Mouse (Mus musculus) mature B cell (primary cell): Measurements from ENCODE around the gene Zcchc9.
"Not testable (repeated sequence)": the region's sequence is repeated elsewhere in the genome, so short reads cannot be mapped to it uniquely, and the experiment has no call there.

Experiments used
- in situ Hi-C: fragments of 300-500 bp; cut with MboI; formaldehyde crosslinking; loops from 2 replicates; pipeline ENCODE4 v1.14.3; 2019

The Zcchc9 gene

GRCm38 (mm10) chr13:91807155-91807839 lies at the start of gene Zcchc9:
Gene Zcchc9 (minus strand): TSS chr13:91807705.
- in situ Hi-C loops, result no loop called here

GRCm38 (mm10) chr13:91854412-91854811 lies 46.9 kb upstream of the Zcchc9 start:
- in situ Hi-C loops, result no loop called here

GRCm38 (mm10) chr13:91827876-91828275 lies 20.4 kb upstream of the Zcchc9 start:
- in situ Hi-C loops, result no loop called here

- in situ Hi-C loops, result no loop called here
These were observed 18.6 kb upstream of the Zcchc9 start for GRCm38 (mm10) chr13:91826066-91826465.

GRCm38 (mm10) chr13:91824845-91825550 lies 17.5 kb upstream of the Zcchc9 start:
- in situ Hi-C loops, result no loop called here

GRCm38 (mm10) chr13:91823735-91824134 lies 16.2 kb upstream of the Zcchc9 start:
- in situ Hi-C loops, result no loop called here

- in situ Hi-C loops, result no loop called here
These were observed 7.2 kb upstream of the Zcchc9 start for GRCm38 (mm10) chr13:91814670-91815069.

- in situ Hi-C loops, result no loop called here
These were observed 2.0 kb upstream of the Zcchc9 start for GRCm38 (mm10) chr13:91809476-91809875.

- in situ Hi-C loops, result no loop called here
These were observed 520 bp upstream of the Zcchc9 start for GRCm38 (mm10) chr13:91807874-91808575.

- in situ Hi-C loops, result no loop called here
These were observed 5.8 kb downstream of the Zcchc9 start for GRCm38 (mm10) chr13:91801726-91802125.

GRCm38 (mm10) chr13:91797442-91797841 lies 10.1 kb downstream of the Zcchc9 start:
- in situ Hi-C loops, result no loop called here

- in situ Hi-C loops, result no loop called here
These were observed 10.6 kb downstream of the Zcchc9 start for GRCm38 (mm10) chr13:91796916-91797315.

- in situ Hi-C loops, result no loop called here
These were observed 11.5 kb downstream of the Zcchc9 start for GRCm38 (mm10) chr13:91796003-91796402.

- in situ Hi-C loops, result no loop called here
These were observed 11.9 kb downstream of the Zcchc9 start for GRCm38 (mm10) chr13:91795593-91795992.

- in situ Hi-C loops, result no loop called here
These were observed 12.5 kb downstream of the Zcchc9 start for GRCm38 (mm10) chr13:91794926-91795436.

- in situ Hi-C loops, result no loop called here
These were observed 15.5 kb downstream of the Zcchc9 start for GRCm38 (mm10) chr13:91792035-91792434.

- in situ Hi-C loops, result no loop called here
These were observed 27.6 kb downstream of the Zcchc9 start for GRCm38 (mm10) chr13:91779892-91780291.

GRCm38 (mm10) chr13:91778092-91778491 lies 29.4 kb downstream of the Zcchc9 start:
- in situ Hi-C loops, result no loop called here

GRCm38 (mm10) chr13:91768683-91769651 lies 38.5 kb downstream of the Zcchc9 start:
- in situ Hi-C loops, result no loop called here

GRCm38 (mm10) chr13:91765627-91766026 lies 41.9 kb downstream of the Zcchc9 start:
- in situ Hi-C loops, result no loop called here

- in situ Hi-C loops, result not testable (repeated sequence)
These were observed 43.9 kb downstream of the Zcchc9 start for GRCm38 (mm10) chr13:91763654-91764053.
